Mouse (Mus musculus): ENCODE measurements around the gene Cfap43. TPM values are rescaled to one million over a fixed set of nuclear protein-coding genes. Genes with fewer than 3 reads are reported as not detected.

The Cfap43 gene
- total and polyA plus RNA-seq, 3 experiments: 3.2 to 12.7 (median 11.7) TPM

DNA sequence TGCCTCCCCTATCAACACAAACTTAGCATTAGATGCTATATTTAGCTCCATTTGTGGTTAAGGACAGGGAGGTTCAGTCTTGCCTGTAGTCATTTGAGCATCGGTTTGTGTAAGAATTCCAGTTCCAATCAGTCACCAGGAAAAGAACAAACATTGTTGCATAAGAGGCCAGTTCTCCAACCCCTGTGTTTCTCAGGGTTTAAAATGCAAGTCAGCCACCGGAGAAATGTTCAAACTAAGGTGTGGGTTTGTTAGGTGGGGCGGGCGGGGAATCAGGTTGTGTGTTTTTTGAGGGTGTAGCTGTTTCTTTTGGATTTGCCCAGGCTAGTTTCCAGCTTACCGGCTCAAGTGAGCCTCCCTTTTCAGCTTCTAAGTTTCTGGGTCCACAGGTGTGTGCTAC is 84.5 kb downstream of the Cfap43 start:
- Histone ChIP-seq H3K4me3 (replicated peaks in 1 of 3; ENCODE audit: low read depth in 2 of 3, low read length in 2 of 3, poor library complexity in 1 of 3) (no peak overlapping the region), H3K4me1 (ENCODE audit: control insufficient read depth in 1 of 2, insufficient read depth in 2 of 2) (peaks cover 4 to 6% of the 10 kb centered on the region in 2 experiments; a peak in 3 of 4 replicates), H3K9ac (ENCODE audit: insufficient read depth, low read depth) (no peak overlapping the region), H3K4me2 (ENCODE audit: insufficient read depth, low read depth, poor library complexity, severe bottlenecking) (no peak overlapping the region), H3K79me2 (replicated peaks; ENCODE audit: control insufficient read depth, extremely low read depth, insufficient read depth, poor library complexity, severe bottlenecking) (no peaks in the 10 kb centered on the region), H3K36me3 (replicated peaks in 1 of 2; ENCODE audit: control insufficient read depth in 1 of 2, insufficient read depth in 1 of 2, low read length in 1 of 2) (no peaks in the 10 kb centered on the region), H3K27me3 (replicated peaks) (peaks cover 13% of the 10 kb centered on the region), H3K27ac (ENCODE audit: insufficient read depth, low read depth) (no peak overlapping the region), H3K9me3 (replicated peaks; ENCODE audit: low read length) (no peaks in the 10 kb centered on the region)
- in situ Hi-C loops (cut with MboI; ENCODE audit: low pct_ligation_motif_present, low pct_unique_long_range_greater_than_20kb, low sequenced_read_pairs) (no loop called here), dilution Hi-C loops (cut with MboI; ENCODE audit: extremely low pct_ligation_motif_present, extremely low pct_unique_long_range_greater_than_20kb, low sequenced_read_pairs) (no loop called here)
- DNase-seq (ENCODE audit: extremely low read depth): no peak
- TF ChIP-seq ETS1 (conservative IDR thresholded peaks at IDR 0.05; ENCODE audit: low read depth, low read length): no peak
- TF ChIP-seq E2F4 (IDR thresholded peaks at IDR 0.05; ENCODE audit: insufficient replicate concordance, low read depth, low read length): no peak
- TF ChIP-seq TCF12 (IDR thresholded peaks at IDR 0.05; ENCODE audit: low read depth, low read length): no peak
- no peak for TF ChIP-seq POLR2A (IDR thresholded peaks at IDR 0.05; ENCODE audit: low read depth, low read length)

GRCm38 (mm10) chr19:47832316-47832715 is 86.8 kb downstream of the Cfap43 start:
- in situ Hi-C loops (cut with MboI; ENCODE audit: low pct_ligation_motif_present, low pct_unique_long_range_greater_than_20kb, low sequenced_read_pairs): no loop called here
- Histone ChIP-seq H3K4me2 (ENCODE audit: insufficient read depth, low read depth, poor library complexity, severe bottlenecking) (no peak overlapping the region), H3K79me2 (replicated peaks; ENCODE audit: control insufficient read depth, extremely low read depth, insufficient read depth, poor library complexity, severe bottlenecking) (no peaks in the 10 kb centered on the region), H3K27ac (ENCODE audit: insufficient read depth, low read depth) (no peak overlapping the region), H3K4me3 (replicated peaks in 1 of 3; ENCODE audit: low read depth in 2 of 3, low read length in 2 of 3, poor library complexity in 1 of 3) (no peak overlapping the region), H3K27me3 (replicated peaks) (peaks cover 2% of the 10 kb centered on the region), H3K9ac (ENCODE audit: insufficient read depth, low read depth) (no peak overlapping the region), H3K4me1 (ENCODE audit: control insufficient read depth in 1 of 2, insufficient read depth in 2 of 2) (peaks cover 3 to 5% of the 10 kb centered on the region in 2 experiments; a peak in 3 of 4 replicates), H3K9me3 (replicated peaks; ENCODE audit: low read length) (no peaks in the 10 kb centered on the region), H3K36me3 (replicated peaks in 1 of 2; ENCODE audit: control insufficient read depth in 1 of 2, insufficient read depth in 1 of 2, low read length in 1 of 2) (no peaks in the 10 kb centered on the region)
- dilution Hi-C loops (cut with MboI; ENCODE audit: extremely low pct_ligation_motif_present, extremely low pct_unique_long_range_greater_than_20kb, low sequenced_read_pairs): no loop called here
- TF ChIP-seq EP300 (IDR thresholded peaks at IDR 0.05; ENCODE audit: low read length) (no peak), HCFC1 (IDR thresholded peaks at IDR 0.05; ENCODE audit: low read depth, low read length) (no peak), NELFE (IDR thresholded peaks at IDR 0.05; ENCODE audit: low read depth, low read length) (no peak)
- DNase-seq (ENCODE audit: extremely low read depth): no peak

- no peaks in the 10 kb centered on the region for H3K9me3 ChIP-seq (replicated peaks; ENCODE audit: low read length)
- no peaks in the 10 kb centered on the region for H3K36me3 ChIP-seq (replicated peaks in 1 of 2; ENCODE audit: control insufficient read depth in 1 of 2, insufficient read depth in 1 of 2, low read length in 1 of 2)
- TF ChIP-seq CTCF (conservative IDR thresholded peaks at IDR 0.05 in 1 of 2, IDR thresholded peaks at IDR 0.05 in 1 of 2; ENCODE audit: low read depth in 2 of 2, low read length in 2 of 2): peak in 1 of 2 experiments; percentile 15; a peak in 1 of 4 replicates
- TF ChIP-seq POLR2AphosphoS2 (IDR thresholded peaks at IDR 0.05; ENCODE audit: low read depth, low read length): no peak
- H3K79me2 ChIP-seq (replicated peaks; ENCODE audit: control insufficient read depth, extremely low read depth, insufficient read depth, poor library complexity, severe bottlenecking): no peaks in the 10 kb centered on the region
- no peak overlapping the region for H3K4me2 ChIP-seq (ENCODE audit: insufficient read depth, low read depth, poor library complexity, severe bottlenecking)
- H3K27me3 ChIP-seq (replicated peaks): peaks cover 2% of the 10 kb centered on the region
- H3K27ac ChIP-seq (ENCODE audit: insufficient read depth, low read depth): no peak overlapping the region
- no peak overlapping the region for H3K9ac ChIP-seq (ENCODE audit: insufficient read depth, low read depth)
- dilution Hi-C loops (cut with MboI; ENCODE audit: extremely low pct_ligation_motif_present, extremely low pct_unique_long_range_greater_than_20kb, low sequenced_read_pairs) (no loop called here), in situ Hi-C loops (cut with MboI; ENCODE audit: low pct_ligation_motif_present, low pct_unique_long_range_greater_than_20kb, low sequenced_read_pairs) (no loop called here)
- H3K4me1 ChIP-seq (ENCODE audit: control insufficient read depth in 1 of 2, insufficient read depth in 2 of 2): peaks cover 0 to 5% of the 10 kb centered on the region in 2 experiments; a peak in 2 of 4 replicates
- no peak for DNase-seq (ENCODE audit: extremely low read depth)
- H3K4me3 ChIP-seq (replicated peaks in 1 of 3; ENCODE audit: low read depth in 2 of 3, low read length in 2 of 3, poor library complexity in 1 of 3): no peak overlapping the region
These were observed 88.0 kb downstream of the Cfap43 start for GRCm38 (mm10) chr19:47831111-47831510.
